Mouse (Mus musculus): ENCODE measurements around the gene Dnajc5. TPM values are rescaled to one million over a fixed set of nuclear protein-coding genes. Genes with fewer than 3 reads are reported as not detected.

Gene Dnajc5
- total RNA-seq, 4 experiments from 2014 or later: 105 to 115 (median 108) TPM

GRCm38 (mm10) chr2:181589011-181589731 is 68.9 kb downstream of the Dnajc5 start:
- DNase-seq: no peak

- DNase-seq: no peak
These were observed 69.4 kb downstream of the Dnajc5 start for GRCm38 (mm10) chr2:181589732-181590105.

- DNase-seq: no peak
These were observed 70.2 kb downstream of the Dnajc5 start for GRCm38 (mm10) chr2:181590471-181590870.

GRCm38 (mm10) chr2:181591528-181592085 is 71.3 kb downstream of the Dnajc5 start, which contains the start of gene Prpf6:
Gene Prpf6, plus strand, starts transcription at chr2:181591868.
- peak; percentile 5 for DNase-seq

GRCm38 (mm10) chr2:181592231-181593041 is 72.2 kb downstream of the Dnajc5 start, which contains the start of gene Zfp512b:
Gene Zfp512b, minus strand, starts transcription at chr2:181592803.
- DNase-seq: peak; percentile 58

- DNase-seq: no peak
These were observed 72.7 kb downstream of the Dnajc5 start for GRCm38 (mm10) chr2:181593042-181593421.

GRCm38 (mm10) chr2:181593937-181594336 is 73.7 kb downstream of the Dnajc5 start:
- DNase-seq: no peak

GRCm38 (mm10) chr2:181594946-181595696 is 74.8 kb downstream of the Dnajc5 start:
- peak; percentile 76 for DNase-seq

GRCm38 (mm10) chr2:181596221-181596960 is 76.1 kb downstream of the Dnajc5 start:
- DNase-seq: no peak

- no peak for DNase-seq
These were observed 77.2 kb downstream of the Dnajc5 start for GRCm38 (mm10) chr2:181597378-181598061.

GRCm38 (mm10) chr2:181598454-181599351 is 78.4 kb downstream of the Dnajc5 start, which contains the start of gene Samd10:
Gene Samd10, minus strand, starts transcription at chr2:181599212.
- no peak for DNase-seq

- DNase-seq: no peak
These were observed 80.0 kb downstream of the Dnajc5 start for GRCm38 (mm10) chr2:181600226-181600758.

GRCm38 (mm10) chr2:181600828-181601750 is 80.8 kb downstream of the Dnajc5 start:
- DNase-seq: peak; percentile 96

- DNase-seq: no peak
These were observed 81.5 kb downstream of the Dnajc5 start for GRCm38 (mm10) chr2:181601751-181602145.

- no peak for DNase-seq
These were observed 82.1 kb downstream of the Dnajc5 start for GRCm38 (mm10) chr2:181602367-181602766.
